Mouse (Mus musculus) small intestine, adult 2 months (tissue): ENCODE results near the gene Scd1.

Source experiments
- CTCF ChIP-seq: fragments of 200-500 bp; IDR thresholded peaks from 2 replicates; pipeline ENCODE4 v1.5.1; 2012; ENCODE audit warnings: low read depth, mild to moderate bottlenecking, control low read depth, inconsistent platforms, low read length, moderate library complexity, mixed read lengths; ENCODE audit not compliant: insufficient replicate concordance, insufficient read length; ENCODE audit errors: extremely low read depth
- POLR2A ChIP-seq: fragments of 200-500 bp; IDR thresholded peaks from 2 replicates; pipeline ENCODE4 v1.6.1; 2012; ENCODE audit warnings: low read depth, mild to moderate bottlenecking, control low read depth, inconsistent platforms, low read length, moderate library complexity

DNA sequence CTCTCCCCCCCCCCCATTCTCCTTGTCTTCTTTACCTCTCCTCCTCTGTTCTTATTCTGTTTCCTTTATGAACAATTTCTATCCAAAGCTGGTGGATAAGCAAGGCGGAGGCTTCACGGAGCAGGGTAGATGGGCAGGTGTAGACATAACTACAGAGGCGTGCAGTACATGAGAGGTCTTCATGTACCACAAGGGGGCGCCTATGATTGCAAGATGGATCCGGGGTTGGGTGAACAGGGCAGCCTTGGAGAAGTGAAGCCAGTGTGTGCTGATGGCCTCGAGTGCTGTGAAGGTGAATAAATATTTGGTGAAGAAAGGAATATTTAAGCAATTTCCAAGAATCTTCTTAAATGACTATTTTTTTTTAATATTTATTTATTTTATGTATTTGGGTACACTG, 34.7 kb downstream of the Scd1 start:
- TF ChIP-seq POLR2A (no peak), CTCF (peak; percentile 82; the same call in 1 of the 2 replicates)
